Mouse (Mus musculus): Measurements from ENCODE around the gene Pgpep1l.
"Not testable (repeated sequence)": the region's sequence is repeated elsewhere in the genome, so short reads cannot be mapped to it uniquely, and the experiment has no call there.

The Pgpep1l gene

DNA sequence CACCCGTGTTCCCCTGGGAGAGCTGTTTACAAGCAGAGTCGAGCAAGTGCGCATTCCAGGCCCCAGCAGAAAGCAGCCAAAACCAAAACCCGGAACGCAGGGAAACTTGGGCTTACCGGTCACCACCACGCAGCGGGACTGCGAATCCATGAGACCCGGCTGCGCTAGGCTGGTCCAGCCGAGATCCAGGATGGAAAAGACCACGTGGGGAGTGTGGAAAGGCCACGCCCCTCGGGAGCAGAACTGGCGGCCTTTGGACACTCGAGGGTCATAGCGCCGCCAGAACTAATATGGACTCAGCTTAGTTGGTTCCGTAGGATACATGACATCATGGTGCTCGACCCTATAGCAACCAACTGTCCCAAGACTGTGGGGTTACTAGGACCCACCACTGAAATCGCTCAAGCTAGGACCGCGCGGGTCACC is at the start of gene Pgpep1l:
Pgpep1l (minus strand) TSS at position 206 of the 426 bp plus-strand sequence.
- peak; percentile 33 for DNase-seq (ENCODE audit: low read depth, low spot score)

DNA sequence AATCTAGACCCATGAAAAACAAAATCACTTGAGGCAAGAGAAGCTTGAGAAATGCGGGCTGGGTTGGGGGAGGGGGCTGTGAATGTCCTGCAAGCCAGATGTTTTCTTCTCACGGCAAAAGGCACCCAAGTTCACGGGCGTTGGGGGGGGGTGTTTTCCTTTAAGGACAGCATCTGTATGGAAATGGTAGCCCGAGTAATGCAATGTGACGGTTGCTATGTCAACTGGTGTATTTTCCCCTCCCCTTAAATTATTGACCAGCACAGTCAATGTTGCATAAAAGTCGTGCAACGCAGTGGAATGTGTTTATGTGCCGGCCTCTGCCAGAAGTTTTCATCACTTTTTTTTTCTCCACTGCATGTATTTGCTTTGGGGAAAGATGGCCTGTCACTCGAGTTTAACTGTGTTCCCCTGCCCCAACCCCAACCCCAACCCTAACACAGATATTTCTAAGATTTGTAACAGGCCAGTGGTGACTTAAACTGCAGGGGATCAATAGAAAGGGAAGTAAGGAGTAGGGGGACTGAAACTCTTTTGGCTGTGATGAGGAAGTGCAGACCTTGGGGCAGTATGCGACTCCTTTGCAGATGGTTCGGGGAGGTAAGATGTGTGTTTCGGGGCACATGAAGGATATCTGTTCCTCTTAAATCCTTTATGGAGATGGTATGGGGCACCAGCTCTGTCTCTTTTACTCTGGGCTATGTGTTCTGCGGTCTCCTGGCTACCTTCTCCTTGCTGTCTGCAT is 49.2 kb upstream of the Pgpep1l start:
- no peak for DNase-seq (ENCODE audit: low read depth, low spot score)

DNA sequence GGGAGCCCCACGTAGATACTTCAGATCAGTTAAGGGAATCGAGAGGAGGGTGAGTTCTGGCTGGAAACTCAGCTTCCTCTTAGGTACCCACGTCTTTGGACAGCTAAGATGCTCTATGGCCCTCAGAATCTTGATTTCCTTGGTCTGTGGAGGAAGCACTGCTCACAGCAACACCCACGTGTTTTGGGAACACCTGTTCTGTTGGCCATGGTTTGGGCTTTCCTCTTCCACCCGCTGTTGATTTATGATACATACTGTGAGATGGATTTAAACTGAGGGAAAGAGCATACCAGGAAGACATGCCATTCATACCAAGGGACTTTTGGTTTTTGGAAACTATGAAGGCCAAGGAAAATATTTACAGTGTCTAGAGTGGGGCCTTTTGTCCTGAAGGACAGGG is 48.4 kb upstream of the Pgpep1l start:
- peak; percentile 71 for DNase-seq (ENCODE audit: low read depth, low spot score)

DNA sequence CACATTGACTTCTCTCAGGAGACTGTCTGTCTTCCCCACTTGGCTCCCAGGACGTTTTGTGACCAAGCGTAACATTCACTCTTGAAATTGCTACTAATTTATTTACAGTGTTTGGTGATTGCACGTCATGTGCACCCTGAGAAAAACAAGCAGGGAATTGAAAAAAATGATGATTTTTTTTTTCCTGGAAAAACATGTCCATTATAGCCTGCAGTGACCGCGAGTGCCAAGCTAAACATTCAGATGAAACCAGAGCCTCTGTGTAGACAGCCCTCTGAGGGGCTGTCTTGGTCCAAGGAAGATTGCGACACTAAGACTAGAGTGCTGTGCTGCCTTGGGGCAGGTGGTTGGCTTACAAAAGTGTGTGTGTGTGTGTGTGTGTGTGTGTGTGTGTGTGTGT is 47.4 kb upstream of the Pgpep1l start:
- no peak for DNase-seq (ENCODE audit: low read depth, low spot score)

DNA sequence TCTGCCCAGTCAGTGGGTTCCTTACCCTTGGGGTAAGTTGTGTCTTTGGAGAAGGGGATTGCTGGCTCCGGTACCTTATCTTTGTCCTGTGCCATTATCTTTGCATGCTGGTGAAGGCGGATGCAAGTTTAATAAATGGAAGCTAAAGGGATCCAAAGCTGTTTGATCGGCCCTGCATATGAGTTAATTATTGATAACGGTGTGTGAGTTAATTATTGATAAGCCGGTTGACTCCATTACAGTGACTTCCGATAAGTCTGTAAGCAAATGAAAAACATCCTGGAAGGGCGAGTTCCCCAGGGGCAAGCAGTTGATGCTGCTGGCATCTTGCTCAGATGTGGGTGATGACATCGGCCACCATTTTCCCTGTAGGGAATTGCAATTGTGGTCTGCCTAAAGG is 42.7 kb upstream of the Pgpep1l start:
- no peak for DNase-seq (ENCODE audit: low read depth, low spot score)

DNA sequence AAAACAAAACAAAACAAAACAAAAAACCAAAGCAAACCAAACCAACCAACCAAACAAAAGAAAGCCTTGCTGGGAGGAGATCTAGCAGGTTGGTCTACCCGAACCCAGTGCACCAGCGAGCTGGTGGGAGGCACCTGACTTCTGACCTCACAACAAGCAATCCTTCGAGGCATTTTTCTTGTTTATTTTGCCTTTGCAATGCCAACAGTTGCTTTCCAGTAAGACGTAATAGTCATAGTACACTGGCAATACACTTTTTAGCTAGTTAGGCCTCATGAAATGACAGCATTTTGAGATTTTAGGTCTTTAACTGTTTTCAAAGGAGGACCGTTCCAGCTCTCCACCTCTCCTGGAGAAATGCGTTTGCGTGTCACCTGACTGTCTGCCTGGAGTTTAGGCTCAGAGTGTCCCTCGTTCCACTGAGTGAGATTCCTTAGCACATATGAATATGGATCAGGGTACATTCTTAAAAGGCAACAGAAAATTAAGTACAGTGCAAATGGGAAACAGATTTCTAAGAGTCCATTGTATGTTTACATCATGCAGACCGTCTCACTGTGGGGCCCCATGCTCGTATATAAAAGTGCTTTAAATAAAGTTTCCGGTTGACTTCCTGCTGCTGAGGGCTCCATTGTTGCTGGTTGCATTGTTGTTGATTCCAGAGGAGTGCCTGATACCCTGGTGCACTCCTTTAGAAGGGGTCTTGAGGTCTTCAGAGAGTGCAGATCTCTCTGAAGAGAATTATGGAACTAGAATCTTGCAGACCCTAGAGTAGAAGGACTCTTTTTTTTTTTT is 41.9 kb upstream of the Pgpep1l start:
- DNase-seq (ENCODE audit: low read depth, low spot score), result no peak

DNA sequence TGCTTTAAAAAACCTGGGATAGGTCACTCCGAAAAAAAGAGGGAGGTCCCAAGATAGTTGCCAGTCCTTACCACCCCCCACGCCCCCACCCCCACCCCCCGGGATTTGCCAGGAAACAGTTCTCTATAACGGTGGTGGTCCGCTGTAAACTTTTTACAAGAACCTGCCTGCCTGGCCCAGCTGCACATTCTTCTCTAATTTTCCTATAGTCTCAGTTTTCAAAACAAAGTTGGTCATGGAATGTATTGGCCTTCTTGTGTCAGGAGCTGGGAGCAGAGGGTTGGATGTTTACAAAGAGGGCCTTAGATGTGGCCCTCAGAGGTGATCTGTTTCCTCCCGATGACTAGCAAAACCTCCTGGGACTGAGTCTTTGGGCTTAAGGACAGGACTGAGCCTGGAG is 39.7 kb upstream of the Pgpep1l start:
- DNase-seq (ENCODE audit: low read depth, low spot score), result no peak

DNA sequence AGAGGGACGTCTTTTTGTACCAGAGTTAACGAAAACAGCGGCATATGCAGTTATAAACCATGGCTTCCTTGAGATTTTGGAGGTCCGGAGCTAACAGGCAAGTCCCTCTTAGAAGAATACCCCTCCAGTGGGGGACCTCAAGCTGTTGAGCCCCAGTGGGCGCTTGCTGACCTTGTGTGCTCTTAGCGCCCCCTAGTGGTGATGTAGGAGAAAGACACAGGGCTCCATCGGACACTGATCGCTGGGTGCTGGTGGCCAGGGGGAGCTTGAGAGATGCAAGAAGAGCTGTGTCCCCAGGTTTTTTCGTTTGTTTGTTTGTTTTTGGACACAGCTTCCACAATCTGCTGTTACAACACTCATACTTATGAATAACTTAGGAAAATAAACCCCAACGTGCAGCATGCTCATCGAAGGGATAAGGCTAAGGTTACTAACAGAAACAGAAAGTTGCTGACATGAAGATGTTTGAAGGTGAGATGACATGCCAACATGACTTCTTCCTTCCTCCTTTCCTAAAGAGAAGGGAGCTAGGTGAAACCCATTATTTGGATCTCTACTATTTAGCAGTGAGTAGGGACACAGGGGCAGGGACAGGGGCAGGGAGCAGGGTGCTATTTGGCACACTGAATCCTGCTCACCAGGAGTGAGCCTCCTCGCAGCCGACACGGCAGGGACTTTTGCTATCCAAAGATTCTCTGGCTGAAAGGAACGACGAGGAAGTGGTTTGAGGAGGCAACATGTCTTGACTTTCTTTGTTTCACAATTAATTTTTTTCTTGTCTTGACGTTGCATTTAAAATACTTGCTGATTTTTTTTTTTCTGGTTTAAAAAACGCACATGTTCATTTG is 38.8 kb upstream of the Pgpep1l start:
- peak; percentile 86 for DNase-seq (ENCODE audit: low read depth, low spot score)

DNA sequence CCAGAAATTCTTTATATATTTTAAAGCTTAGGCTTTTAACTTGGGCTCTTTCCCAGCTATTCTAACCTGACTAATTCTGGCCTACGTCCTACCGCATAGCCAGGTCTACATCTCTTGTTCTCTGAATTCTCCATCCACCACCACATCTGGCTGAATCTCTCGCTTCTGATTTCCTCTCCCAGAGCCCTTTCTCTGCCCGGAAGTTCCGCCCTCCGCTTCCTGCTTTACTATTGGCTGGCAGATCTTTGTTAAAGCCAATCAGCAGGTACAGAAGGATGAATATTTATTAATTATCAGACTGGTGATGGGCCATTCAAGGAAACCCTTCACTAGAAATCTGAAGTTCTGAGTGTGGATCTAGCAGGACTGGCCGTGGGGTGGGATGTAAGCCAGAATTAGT is 37.1 kb upstream of the Pgpep1l start:
- DNase-seq (ENCODE audit: low read depth, low spot score), result no peak

DNA sequence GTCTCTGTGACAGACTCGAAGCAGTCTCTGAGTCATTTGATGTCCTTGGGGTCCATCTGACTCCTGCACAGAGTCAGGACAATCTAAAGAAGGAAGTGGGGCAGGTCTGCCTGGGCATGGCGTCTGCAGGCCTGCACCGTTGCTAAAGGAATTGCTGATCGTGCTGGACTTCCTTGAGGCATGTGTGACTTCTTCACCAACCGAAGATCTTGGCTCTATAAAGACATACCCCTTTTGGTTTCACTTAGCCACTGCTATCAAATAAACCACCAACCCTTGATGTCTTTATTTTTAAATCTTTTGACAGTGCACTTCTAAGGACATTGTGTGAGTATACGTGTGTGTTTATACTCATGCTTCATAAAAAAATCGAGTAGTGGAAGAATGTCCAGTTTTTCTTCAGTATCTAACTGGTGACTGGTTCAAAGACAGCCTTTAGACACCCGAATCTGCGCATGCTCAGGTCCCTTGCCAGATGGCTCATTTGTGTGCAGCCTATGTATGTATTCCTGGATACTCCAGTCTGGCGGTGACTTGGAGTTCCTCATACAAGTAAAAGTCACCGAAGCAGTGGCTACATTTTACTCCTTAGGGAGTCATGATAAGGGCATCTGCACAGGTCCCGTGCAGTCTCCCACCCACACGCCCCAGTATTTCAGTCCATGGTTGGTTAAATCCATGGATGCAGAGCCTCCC is 34.5 kb upstream of the Pgpep1l start:
- peak; percentile 56 for DNase-seq (ENCODE audit: low read depth, low spot score)

DNA sequence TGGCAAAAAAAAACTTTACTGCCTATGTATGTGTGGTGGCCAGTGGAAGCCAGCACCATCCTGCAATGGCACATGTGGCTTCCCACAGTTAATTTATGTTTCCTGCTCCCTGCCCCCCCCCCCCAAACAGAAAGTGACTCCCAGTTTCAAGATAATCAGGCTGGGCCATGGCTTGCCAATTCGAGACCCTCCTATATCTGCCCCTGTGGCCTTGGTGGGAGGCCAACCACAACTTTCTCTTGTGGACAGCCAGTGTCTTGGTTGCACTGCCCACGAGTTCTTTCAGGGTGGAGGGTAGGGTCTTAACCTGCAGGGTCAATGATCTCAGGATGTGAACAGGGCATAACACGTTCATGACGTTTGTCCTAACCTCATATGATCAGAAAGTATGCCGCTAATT is 32.5 kb upstream of the Pgpep1l start:
- no peak for DNase-seq (ENCODE audit: low read depth, low spot score)

DNA sequence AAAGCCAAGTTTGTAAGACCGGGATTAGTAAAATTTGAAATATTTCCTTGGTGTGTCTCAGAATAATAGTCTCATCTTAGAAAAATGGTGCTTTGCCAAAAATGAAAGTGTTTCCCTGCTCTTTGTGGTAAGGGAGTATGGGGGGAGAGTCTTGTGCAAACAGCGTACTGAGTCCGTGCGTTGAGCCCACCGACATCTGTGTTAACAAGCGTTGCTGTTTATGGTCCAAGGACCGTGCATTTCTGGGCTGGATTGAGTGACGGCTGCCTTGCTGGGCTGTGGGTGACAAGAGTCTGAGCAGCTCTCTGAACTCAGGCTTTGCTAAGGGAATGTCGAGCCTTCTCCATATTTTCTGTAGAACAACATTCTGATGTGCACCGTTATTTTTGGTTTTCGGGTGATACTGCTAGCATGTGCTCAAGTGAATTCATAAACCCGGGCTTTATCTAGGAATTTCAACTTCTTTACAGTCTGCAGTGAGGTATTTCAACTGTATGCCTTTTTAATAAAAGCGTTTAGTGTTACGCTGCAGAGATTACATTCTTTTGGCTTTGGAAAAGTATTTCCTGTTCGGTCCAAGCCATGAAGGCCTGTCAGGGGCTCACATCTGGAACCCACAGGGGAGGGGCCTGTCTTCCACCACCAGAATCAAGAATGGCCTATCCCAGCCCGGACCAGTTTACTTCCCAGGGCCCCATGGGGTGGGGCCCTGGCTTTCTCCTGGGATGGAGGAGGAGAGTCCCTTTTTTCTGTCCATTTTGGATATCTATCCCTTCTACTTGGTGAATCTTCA is 30.2 kb upstream of the Pgpep1l start:
- DNase-seq (ENCODE audit: low read depth, low spot score), result no peak

DNA sequence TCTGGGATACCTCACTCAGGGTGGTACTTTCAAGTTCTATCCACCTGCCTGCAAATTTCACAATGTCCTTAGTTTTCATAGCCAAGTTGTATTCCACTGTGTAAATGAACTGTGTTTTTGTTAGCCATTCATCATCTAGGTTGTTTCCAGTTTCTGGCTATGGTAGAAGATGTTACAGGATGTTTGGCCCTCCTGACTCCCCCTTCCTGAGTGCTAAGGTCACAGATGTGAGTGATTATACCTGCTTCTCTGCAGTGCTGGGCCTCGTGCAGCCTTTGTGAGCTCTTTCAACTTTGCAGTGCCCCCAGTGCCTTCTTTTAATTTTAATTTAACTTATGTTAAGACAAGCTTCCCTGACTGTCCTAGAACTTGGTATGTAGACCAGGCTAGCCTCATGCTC is 27.6 kb upstream of the Pgpep1l start:
- no peak for DNase-seq (ENCODE audit: low read depth, low spot score)

DNA sequence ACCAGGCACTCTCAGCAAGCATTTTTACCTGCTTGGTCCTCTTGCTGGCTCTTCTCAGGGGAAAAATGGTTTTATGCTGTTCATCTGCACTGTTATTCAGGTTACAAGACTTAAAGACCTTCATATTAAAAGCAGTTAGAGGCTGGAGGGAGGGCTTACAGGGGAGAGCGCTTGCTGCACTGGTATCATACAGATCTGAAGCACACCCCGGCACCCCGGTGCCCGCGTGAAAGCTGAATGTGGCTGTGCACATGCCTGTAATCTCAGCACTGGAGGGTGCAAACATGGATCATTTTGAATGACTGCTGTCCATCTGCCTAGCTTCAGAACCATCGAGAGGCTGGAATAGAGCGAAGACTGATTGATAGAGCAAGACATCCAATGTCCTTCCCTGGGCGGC is 25.0 kb upstream of the Pgpep1l start:
- DNase-seq (ENCODE audit: low read depth, low spot score), result no peak

DNA sequence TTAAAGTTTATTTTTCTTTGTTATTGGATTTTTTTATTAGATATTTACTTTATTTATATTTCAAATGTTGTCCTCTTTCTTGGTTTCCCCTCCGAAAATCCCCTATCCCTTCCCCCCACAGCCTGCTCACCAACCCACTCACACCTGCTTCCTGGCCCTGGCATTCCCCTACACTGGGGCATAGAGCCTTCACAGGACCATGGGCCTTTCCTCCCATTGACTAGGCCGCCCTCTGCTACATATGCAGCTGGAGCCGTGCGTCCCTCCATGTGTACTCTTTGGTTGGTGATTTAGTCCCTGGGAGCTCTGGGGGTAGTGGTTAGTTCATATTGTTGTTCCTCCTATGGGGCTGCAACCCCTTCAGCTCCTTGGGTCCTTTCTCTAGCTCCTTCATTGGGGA is 24.0 kb upstream of the Pgpep1l start:
- DNase-seq (ENCODE audit: low read depth, low spot score), result not testable (repeated sequence)

DNA sequence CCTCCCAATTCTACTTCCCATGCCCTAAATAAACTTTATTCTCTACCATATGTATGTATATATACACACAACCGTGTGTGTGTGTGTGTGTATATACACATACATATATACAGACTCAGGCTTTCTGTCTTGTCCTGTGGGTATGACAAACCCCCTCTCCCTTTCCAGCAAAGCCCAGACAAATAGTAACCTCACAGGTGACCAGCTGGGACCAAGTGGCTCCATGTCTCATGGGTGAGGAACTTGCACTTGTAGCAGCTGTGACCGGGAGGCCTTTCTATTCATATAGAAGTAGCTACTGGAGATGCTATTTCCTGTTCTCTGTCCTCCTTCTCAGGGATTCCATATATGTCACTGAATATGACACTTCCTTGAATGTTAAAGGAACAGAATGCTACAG is 23.5 kb upstream of the Pgpep1l start:
- no peak for DNase-seq (ENCODE audit: low read depth, low spot score)

DNA sequence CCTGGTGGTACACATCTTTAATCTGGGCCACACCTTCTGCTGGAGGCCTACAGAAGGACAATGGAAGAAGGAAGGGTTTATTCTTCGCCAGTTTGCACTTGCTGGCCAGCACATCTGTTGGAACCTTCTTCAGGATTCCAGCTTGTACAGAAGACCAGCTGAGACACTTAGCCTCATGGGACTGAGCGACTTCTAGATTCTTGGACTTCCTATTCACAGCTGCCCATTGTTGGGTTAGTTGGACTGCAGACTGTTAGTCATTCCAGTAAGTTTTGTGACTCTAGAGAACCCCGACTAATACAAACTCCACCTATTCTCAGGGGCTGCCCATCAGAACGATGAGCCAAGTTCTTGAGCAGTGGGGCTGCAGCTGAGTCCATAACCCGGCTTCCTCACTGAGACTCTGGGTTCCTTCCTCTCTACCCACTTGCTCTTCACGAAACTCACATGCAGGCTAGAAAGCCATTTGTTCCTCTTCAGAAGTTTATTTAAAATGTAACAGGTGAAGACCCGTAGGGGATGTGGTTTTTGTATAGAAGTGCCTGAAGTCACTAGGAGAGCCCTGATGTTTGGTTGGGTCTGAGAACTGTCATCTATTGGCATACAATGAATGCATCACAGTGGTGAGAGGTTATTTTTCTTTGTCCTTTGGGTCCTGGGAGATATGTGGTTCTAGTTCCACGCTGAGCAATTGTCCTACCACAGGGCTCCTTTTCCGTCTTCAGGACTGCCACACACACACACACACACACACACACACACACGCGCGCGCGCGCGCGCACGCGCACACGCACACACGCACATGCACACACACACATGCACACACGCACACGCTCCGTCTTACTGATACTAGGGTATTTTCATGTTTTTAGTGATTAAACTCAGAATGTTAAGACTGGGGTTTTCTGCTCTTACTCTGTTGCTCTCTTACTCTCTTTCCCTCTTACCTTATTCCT is 22.8 kb upstream of the Pgpep1l start:
- no peak for DNase-seq (ENCODE audit: low read depth, low spot score)

DNA sequence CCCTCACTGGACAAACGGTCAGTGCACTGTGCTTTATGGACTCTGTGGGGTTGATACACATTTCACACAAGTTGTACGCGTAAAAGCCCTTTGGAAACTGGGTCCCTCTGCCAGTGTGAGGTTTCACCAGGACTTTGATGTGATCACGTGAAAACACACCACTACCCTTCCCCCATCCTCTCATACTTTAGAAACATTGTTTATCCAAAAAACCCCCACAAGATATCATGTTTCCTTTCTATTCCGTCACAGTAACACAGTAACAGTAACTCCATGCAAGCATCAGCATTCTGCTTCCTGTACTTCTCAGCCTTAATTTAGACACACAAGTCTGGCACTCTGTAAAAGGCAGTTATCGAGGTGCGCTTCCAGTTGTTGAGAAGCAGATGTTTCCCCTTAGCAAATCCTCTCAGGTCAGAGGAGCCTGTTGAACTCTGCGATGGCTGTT is 21.8 kb upstream of the Pgpep1l start:
- DNase-seq (ENCODE audit: low read depth, low spot score), result no peak

DNA sequence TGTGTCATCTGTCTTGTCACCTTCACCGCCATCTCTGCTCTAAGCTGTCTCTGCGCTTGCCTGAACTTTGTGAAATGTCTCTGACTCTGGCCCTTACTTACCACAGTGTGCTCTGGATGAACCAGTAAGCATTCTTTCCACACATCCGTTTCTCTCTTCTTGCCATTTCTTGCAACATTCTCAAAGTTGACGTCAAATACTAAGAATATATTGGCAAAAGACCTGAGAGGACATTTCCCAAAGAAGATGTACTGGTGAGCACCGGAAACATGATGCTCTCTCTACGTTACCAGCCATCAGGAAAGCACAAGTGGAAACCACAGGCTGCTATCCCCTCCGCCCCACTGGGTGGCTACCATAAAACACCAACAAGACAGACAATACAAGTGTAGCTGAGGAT is 19.7 kb upstream of the Pgpep1l start:
- DNase-seq (ENCODE audit: low read depth, low spot score), result no peak

DNA sequence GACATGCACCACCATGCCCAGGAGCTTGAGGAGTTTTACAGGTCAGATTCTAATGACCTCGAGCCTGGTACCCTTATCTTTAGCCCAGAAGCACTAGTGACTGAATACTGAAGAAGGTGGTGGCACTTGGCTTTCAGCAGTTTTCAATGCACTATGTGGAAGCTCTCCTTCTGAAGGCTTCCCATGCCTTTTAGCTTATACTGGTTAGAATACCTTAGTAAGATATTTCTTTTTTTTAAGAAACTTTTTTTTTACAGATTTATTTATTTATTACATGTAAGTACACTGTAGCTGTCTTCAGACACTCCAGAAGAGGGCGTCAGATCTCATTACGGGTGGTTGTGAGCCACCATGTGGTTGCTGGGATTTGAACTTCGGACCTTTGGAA is 19.1 kb upstream of the Pgpep1l start:
- not testable (repeated sequence) for DNase-seq (ENCODE audit: low read depth, low spot score)

Measured in brain, adult 2 months (tissue).